Mouse (Mus musculus) myocyte (in vitro differentiated cells): ENCODE data around the gene Wdr59. TPM values are rescaled to one million over a fixed set of nuclear protein-coding genes. Genes with fewer than 3 reads are reported as not detected.

Experiments
- H3K27me3 ChIP-seq: one replicate; pipeline ENCODE4 v1.6.1; 2011; ENCODE audit not compliant: control insufficient read depth, insufficient read depth, insufficient read length
- H3K36me3 ChIP-seq: one replicate; pipeline ENCODE4 v1.6.1; 2011; ENCODE audit not compliant: control insufficient read depth, insufficient read depth
- H3K4me2 ChIP-seq: one replicate; pipeline ENCODE4 v1.6.1; 2011; ENCODE audit warnings: low read depth, control low read depth
- H3K4me3 ChIP-seq: one replicate; pipeline ENCODE4 v1.5.1; 2011; ENCODE audit warnings: mild to moderate bottlenecking, control low read depth, moderate library complexity
- H3K79me2 ChIP-seq: one replicate; pipeline ENCODE4 v1.6.1; 2011; ENCODE audit not compliant: control insufficient read depth, insufficient read depth
- H3ac ChIP-seq: one replicate; pipeline ENCODE4 v1.6.1; 2011; ENCODE audit not compliant: control insufficient read depth, insufficient read length
- CEBPB ChIP-seq: IDR thresholded peaks from 2 replicates; pipeline ENCODE4 v1.6.1; 2011; ENCODE audit warnings: mild to moderate bottlenecking, moderate library complexity; ENCODE audit not compliant: poor library complexity, insufficient read depth, severe bottlenecking
- E2F4 ChIP-seq: IDR thresholded peaks from one replicate; pipeline ENCODE4 v1.6.1; 2011; ENCODE audit warnings: mild to moderate bottlenecking, control low read depth, moderate library complexity; ENCODE audit not compliant: insufficient read depth
- MAX ChIP-seq: IDR thresholded peaks from one replicate; pipeline ENCODE4 v1.6.1; 2011; ENCODE audit warnings: low read depth, mild to moderate bottlenecking, control low read depth
- MYOD1 ChIP-seq, 3 experiments: IDR thresholded peaks; one replicate each; pipeline ENCODE4 v1.6.1; 2011; ENCODE audit warnings: control low read depth in 2 of 3, low read depth in 2 of 3, mild to moderate bottlenecking in 2 of 3, moderate library complexity in 1 of 3; ENCODE audit not compliant: insufficient read length in 2 of 3, control insufficient read depth in 1 of 3
- MYOG ChIP-seq, 3 experiments: IDR thresholded peaks; one replicate each; pipeline ENCODE4 v1.6.1; 2011; ENCODE audit warnings: control low read depth in 2 of 3, low read depth in 2 of 3, mild to moderate bottlenecking in 2 of 3; ENCODE audit not compliant: insufficient read length in 2 of 3, control insufficient read depth in 1 of 3, insufficient read depth in 1 of 3
- POLR2A ChIP-seq: IDR thresholded peaks from one replicate; pipeline ENCODE4 v1.6.1; 2011; ENCODE audit warnings: low read depth, mild to moderate bottlenecking, control low read depth, moderate library complexity; ENCODE audit not compliant: insufficient read length
- POLR2AphosphoS2 ChIP-seq: IDR thresholded peaks from one replicate; pipeline ENCODE4 v1.6.1; 2011; ENCODE audit warnings: low read depth, control low read depth; ENCODE audit not compliant: insufficient read length
- REST ChIP-seq: IDR thresholded peaks from one replicate; pipeline ENCODE4 v1.6.1; 2011; ENCODE audit warnings: mild to moderate bottlenecking, control low read depth, moderate library complexity; ENCODE audit not compliant: insufficient read depth, insufficient read length
- SRF ChIP-seq: IDR thresholded peaks from one replicate; pipeline ENCODE4 v1.6.1; 2011; ENCODE audit warnings: low read depth; ENCODE audit not compliant: control insufficient read depth, insufficient read length
- TCF12 ChIP-seq: IDR thresholded peaks from one replicate; pipeline ENCODE4 v1.6.1; 2011; ENCODE audit warnings: mild to moderate bottlenecking, control low read depth; ENCODE audit not compliant: poor library complexity, insufficient read depth, severe bottlenecking
- TCF3 ChIP-seq: IDR thresholded peaks from one replicate; pipeline ENCODE4 v1.6.1; 2011; ENCODE audit warnings: low read depth, control low read depth; ENCODE audit not compliant: insufficient read length
- USF1 ChIP-seq: IDR thresholded peaks from one replicate; pipeline ENCODE4 v1.6.1; 2011; ENCODE audit warnings: low read depth, mild to moderate bottlenecking, control low read depth, moderate library complexity
- polyA plus RNA-seq: library from polyadenylated mRNA; unstranded; fragments of >200 nt; fragmentation: generic; extraction: Trizol; gene quantifications from one replicate; pipeline ENCODE4 v1.2.1, GENCODE M21; 2012; ENCODE audit warnings: missing spikeins

The Wdr59 gene
- polyA plus RNA-seq, 1 experiment: 10.2 TPM

DNA sequence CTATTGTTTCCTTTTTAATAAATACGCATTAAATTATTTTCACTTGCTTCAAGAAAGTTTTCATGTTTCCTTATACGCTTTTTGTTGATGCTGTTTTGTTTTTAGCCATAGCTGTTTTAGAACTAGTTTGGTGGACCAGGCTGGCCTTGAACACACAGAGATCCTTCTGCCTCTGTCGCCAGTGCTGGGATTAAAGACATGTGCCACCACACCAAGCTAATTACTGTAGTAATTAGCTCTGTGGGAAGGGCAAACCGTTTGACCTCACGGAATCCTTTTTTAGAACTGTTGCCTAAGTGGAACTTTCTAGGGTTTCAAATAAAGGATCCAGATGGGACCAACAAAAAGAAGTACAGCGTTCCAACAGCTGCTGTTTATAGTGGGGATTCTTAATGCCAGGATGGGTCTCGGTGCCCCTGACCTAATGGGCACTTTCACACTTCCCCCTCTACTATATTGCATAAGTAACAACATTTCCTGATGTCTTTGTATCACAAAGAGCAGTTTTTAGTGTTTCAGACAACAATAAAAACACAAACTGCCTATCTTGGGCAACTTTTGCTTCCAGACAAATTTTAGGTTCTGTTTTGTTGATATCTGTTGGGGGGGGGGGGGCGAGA lies 29.7 kb upstream of the Wdr59 start:
- Histone ChIP-seq H3K79me2 (peaks cover 86% of the 10 kb centered on the region), H3K4me2 (no peak overlapping the region), H3K4me3 (no peak overlapping the region), H3K27me3 (no peaks in the 10 kb centered on the region), H3ac (no peak overlapping the region), H3K36me3 (no peaks in the 10 kb centered on the region)
- TF ChIP-seq MYOD1 (IDR thresholded peaks at IDR 0.05; ENCODE audit: control insufficient read depth in 1 of 3, insufficient read length in 2 of 3, low read depth in 2 of 3): no peak
- no peak for TF ChIP-seq REST
- no peak for TF ChIP-seq MYOG (IDR thresholded peaks at IDR 0.05; ENCODE audit: control insufficient read depth in 1 of 3, insufficient read depth in 1 of 3, insufficient read length in 2 of 3, low read depth in 2 of 3)
- no peak for TF ChIP-seq MAX
- no peak for TF ChIP-seq CEBPB
- TF ChIP-seq TCF12: no peak

DNA sequence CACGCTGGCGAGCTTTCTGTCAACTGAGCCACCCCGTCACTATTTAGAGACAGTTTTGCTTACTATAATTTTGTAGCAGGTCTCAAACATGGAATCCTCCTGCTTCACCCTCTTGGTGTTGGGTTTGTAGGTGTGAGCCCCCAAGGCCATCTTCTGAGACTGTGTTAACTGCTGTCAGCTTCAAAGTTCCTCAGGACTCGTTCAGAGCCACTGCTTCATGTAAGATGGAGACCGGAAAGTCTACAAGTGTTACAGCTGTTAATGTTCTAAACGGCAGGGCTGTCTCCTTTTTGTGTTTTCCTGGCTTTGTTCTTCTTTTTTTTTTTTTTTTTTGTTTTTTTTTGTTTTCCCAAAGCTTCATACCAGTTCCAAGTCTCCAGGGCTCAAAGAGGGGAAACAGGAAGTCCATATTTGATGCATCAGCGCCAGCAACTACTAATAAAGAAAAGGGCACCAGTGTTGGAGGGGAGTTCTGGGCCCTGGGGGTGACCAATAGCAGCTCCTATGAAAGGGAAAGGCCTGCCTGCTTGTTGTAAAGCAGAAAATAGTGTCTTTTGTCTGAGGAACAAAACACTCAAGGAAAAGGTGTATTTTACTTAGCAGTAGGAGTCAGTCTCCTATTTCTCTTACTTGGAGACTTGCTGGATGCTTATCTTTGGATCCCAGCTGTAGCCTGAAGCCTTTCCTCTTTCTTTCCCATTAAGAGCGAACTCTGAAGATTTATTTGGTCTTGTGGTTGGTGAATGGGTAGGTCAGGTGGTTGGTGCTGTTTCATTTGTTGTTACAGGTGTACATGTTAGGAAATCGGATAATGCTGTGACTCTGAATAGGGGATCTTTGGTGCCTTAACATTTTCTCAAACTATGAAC lies 28.3 kb upstream of the Wdr59 start:
- Histone ChIP-seq H3K4me3 (no peak overlapping the region), H3K27me3 (no peaks in the 10 kb centered on the region), H3ac (no peak overlapping the region), H3K79me2 (peaks cover 93% of the 10 kb centered on the region), H3K36me3 (no peaks in the 10 kb centered on the region), H3K4me2 (no peak overlapping the region)
- no peak for TF ChIP-seq MYOG (IDR thresholded peaks at IDR 0.05; ENCODE audit: control insufficient read depth in 1 of 3, insufficient read depth in 1 of 3, insufficient read length in 2 of 3, low read depth in 2 of 3)

DNA sequence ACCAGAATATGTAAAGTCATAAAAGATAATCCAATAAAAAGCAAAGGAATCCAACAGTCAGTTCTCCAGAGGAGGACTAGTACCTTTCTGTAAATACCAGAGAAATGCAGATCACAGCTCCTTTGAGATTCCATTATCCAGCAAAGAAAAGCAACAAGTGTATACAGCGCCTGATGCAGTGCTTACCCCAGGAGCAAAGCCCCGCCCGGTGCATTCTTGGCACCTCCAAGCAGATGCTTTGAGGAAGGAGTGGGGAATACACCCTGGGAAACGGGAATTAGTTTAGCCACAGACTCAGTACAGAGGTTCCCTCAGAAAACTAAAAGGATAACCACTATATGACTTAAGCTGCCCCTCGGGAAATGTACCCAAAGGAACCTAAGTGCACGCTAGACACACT lies 26.3 kb upstream of the Wdr59 start:
- H3K79me2 ChIP-seq: peaks cover 95% of the 10 kb centered on the region
- TF ChIP-seq E2F4 (no peak), CEBPB (no peak), MYOG (IDR thresholded peaks at IDR 0.05; ENCODE audit: control insufficient read depth in 1 of 3, insufficient read depth in 1 of 3, insufficient read length in 2 of 3, low read depth in 2 of 3) (no peak), SRF (no peak), POLR2AphosphoS2 (no peak), TCF12 (no peak), MAX (no peak), USF1 (no peak)
- H3K4me3 ChIP-seq: no peak overlapping the region
- H3K36me3 ChIP-seq: no peaks in the 10 kb centered on the region
- no peak overlapping the region for H3ac ChIP-seq
- no peaks in the 10 kb centered on the region for H3K27me3 ChIP-seq
- no peak overlapping the region for H3K4me2 ChIP-seq

DNA sequence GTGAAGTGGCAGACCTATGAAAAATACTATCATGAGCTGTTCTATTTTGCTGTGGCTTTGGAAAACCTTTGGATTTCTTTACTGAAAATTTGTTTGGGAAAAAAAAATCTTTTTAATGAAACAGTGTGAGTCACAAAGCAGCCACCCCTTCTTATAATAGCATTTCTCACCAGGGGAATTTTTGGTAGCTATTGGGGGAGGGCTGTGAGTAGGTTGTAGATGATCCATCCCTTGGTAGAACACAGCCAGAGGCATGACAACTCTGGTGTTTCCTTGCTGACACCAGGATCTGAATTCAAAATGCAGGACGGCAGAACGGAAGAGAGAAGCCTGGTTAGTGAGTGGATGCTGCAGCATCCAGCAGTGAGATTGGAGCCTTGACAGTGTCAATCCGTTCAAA lies 25.3 kb upstream of the Wdr59 start:
- no peak overlapping the region for H3K4me3 ChIP-seq
- H3ac ChIP-seq: no peak overlapping the region
- H3K36me3 ChIP-seq: no peaks in the 10 kb centered on the region
- TF ChIP-seq TCF3: no peak
- TF ChIP-seq REST: no peak
- TF ChIP-seq MYOD1 (IDR thresholded peaks at IDR 0.05; ENCODE audit: control insufficient read depth in 1 of 3, insufficient read length in 2 of 3, low read depth in 2 of 3): no peak
- no peak for TF ChIP-seq E2F4
- no peak for TF ChIP-seq TCF12
- no peak for TF ChIP-seq POLR2AphosphoS2
- TF ChIP-seq MAX: no peak
- no peak for TF ChIP-seq USF1
- peaks cover 95% of the 10 kb centered on the region for H3K79me2 ChIP-seq
- peak overlapping the region; percentile 3 for H3K4me2 ChIP-seq
- H3K27me3 ChIP-seq: no peaks in the 10 kb centered on the region

DNA sequence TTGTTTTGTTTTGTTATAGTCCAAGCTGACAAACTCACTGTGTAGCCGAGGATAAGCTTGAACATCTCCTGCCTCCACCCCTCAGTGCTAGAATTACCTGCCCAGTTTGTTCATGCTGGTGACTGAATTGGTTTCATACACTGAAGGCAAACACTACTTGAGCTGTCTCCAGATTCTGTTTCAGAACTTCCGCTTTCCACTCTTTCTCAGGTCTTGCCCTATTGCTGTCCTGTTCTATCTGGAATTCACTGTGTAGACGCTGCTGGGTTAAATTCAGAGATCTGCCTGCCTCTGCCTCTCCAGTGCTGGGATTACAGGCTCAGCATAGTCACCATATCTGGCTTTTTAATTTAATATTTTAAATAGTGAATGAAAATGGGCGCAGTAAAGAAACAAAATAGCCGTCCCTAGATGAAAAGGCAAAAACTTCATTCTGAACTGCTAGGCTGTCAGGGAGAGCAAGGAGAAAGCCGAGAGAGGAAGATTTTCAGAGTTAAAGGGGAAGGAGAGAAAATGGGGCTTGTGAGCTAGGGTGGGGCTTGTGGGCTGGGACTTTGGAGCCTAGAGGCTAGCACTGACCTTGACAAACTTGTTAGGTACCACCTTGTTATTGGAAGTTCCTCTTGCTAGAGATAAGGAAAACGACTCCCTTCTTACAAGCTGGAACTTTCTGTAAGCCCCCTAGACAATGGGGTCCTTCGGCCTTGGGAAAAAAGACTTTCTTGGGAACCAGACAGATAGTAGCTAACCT lies 23.7 kb upstream of the Wdr59 start:
- Histone ChIP-seq H3K79me2 (peaks cover 100% of the 10 kb centered on the region), H3K36me3 (no peaks in the 10 kb centered on the region), H3ac (no peak overlapping the region), H3K4me2 (no peak overlapping the region), H3K4me3 (no peak overlapping the region), H3K27me3 (no peaks in the 10 kb centered on the region)
- TF ChIP-seq CEBPB (no peak), MYOG (IDR thresholded peaks at IDR 0.05; ENCODE audit: control insufficient read depth in 1 of 3, insufficient read depth in 1 of 3, insufficient read length in 2 of 3, low read depth in 2 of 3) (no peak), MAX (no peak), TCF3 (no peak), SRF (no peak), E2F4 (no peak), REST (no peak), MYOD1 (IDR thresholded peaks at IDR 0.05; ENCODE audit: control insufficient read depth in 1 of 3, insufficient read length in 2 of 3, low read depth in 2 of 3) (no peak), USF1 (no peak), POLR2A (no peak)
